Mouse (Mus musculus) midbrain, embryonic 13.5 days (tissue): ENCODE data around the gene Sarm1. TPM values are rescaled to one million over a fixed set of nuclear protein-coding genes. Genes with fewer than 3 reads are reported as not detected.

Source experiments
- ATAC-seq: fragments of 200-750 bp; cut with Nextera tagmentation; 2 replicates; pipeline ENCODE4 v1.8.0; 2017; ENCODE audit warnings: mild to moderate bottlenecking, moderate TSS enrichment, moderate library complexity
- H3K27ac ChIP-seq: fragments of 300-500 bp; sonication (generic); 2 replicates; pipeline ENCODE4 v1.5.1; 2015; ENCODE audit warnings: inconsistent platforms, mild to moderate bottlenecking, moderate library complexity
- H3K27me3 ChIP-seq: fragments of 300-500 bp; sonication (generic); 2 replicates; pipeline ENCODE4 v1.6.1; 2015; ENCODE audit warnings: mild to moderate bottlenecking, inconsistent platforms
- H3K36me3 ChIP-seq: fragments of 300-500 bp; sonication (generic); 2 replicates; pipeline ENCODE4 v1.6.1; 2015; ENCODE audit warnings: mild to moderate bottlenecking, inconsistent platforms
- H3K4me1 ChIP-seq: fragments of 300-500 bp; sonication (generic); replicated peaks from 2 replicates; pipeline ENCODE4 v1.6.1; 2015; ENCODE audit warnings: inconsistent platforms
- H3K4me2 ChIP-seq: fragments of 300-500 bp; sonication (generic); replicated peaks from 2 replicates; pipeline ENCODE4 v1.6.1; 2015; ENCODE audit warnings: moderate library complexity, mild to moderate bottlenecking, inconsistent platforms
- H3K4me3 ChIP-seq: fragments of 300-500 bp; sonication (generic); replicated peaks from 2 replicates; pipeline ENCODE4 v1.5.1; 2015; ENCODE audit warnings: mild to moderate bottlenecking, inconsistent platforms
- H3K9ac ChIP-seq: fragments of 300-500 bp; sonication (generic); replicated peaks from 2 replicates; pipeline ENCODE4 v1.6.1; 2015; ENCODE audit warnings: mild to moderate bottlenecking, inconsistent platforms
- H3K9me3 ChIP-seq: fragments of 300-500 bp; sonication (generic); 2 replicates; pipeline ENCODE4 v1.6.1; 2016; ENCODE audit warnings: mild to moderate bottlenecking, inconsistent platforms
- WGBS: fragments of 180-500 bp; shearing (Covaris S2); methylation state at CpG from one replicate; pipeline ENCODE4 v1.1.7; 2015; 5-methylcytosine and 5-hydroxymethylcytosine counted together
- polyA plus RNA-seq: library from polyadenylated mRNA; unstranded; fragments of >200 nt; fragmentation: Nextera tagmentation; extraction: Ambion mirVana; gene quantifications from 2 replicates; pipeline ENCODE4 v1.2.1, GENCODE M21; 2015

Gene Sarm1
- polyA plus RNA-seq, 1 experiment from 2014 or later = 47.8 TPM

- Histone ChIP-seq H3K4me2 (no peak overlapping the region), H3K27me3 (no peaks in the 10 kb centered on the region)
- no peak for ATAC-seq
Measured at GRCm38 (mm10) chr11:78427655-78428054, 69.9 kb downstream of the Sarm1 start.

GRCm38 (mm10) chr11:78425572-78425971 lies 72.0 kb downstream of the Sarm1 start:
- Histone ChIP-seq H3K27ac (no peak overlapping the region), H3K9ac (no peak overlapping the region), H3K4me2 (no peak overlapping the region), H3K27me3 (no peaks in the 10 kb centered on the region), H3K4me1 (no peaks in the 10 kb centered on the region), H3K36me3 (no peaks in the 10 kb centered on the region), H3K9me3 (no peaks in the 10 kb centered on the region), H3K4me3 (no peak overlapping the region)
- WGBS = 83% methylated on average over 1 of the region's 1 CpGs
- ATAC-seq = no peak

More at GRCm38 (mm10) chr11:78427655-78428054, 69.9 kb downstream of the Sarm1 start:
- Histone ChIP-seq H3K9me3 (no peaks in the 10 kb centered on the region), H3K4me1 (no peaks in the 10 kb centered on the region), H3K4me3 (no peak overlapping the region), H3K36me3 (no peaks in the 10 kb centered on the region), H3K9ac (no peak overlapping the region), H3K27ac (no peak overlapping the region)
- 96% methylated on average over 6 of the region's 6 CpGs for WGBS

- no peak overlapping the region for H3K27ac ChIP-seq
Measured at GRCm38 (mm10) chr11:78424352-78424751, 73.2 kb downstream of the Sarm1 start.

More at GRCm38 (mm10) chr11:78424352-78424751, 73.2 kb downstream of the Sarm1 start:
- ATAC-seq = no peak
- no peak overlapping the region for H3K9ac ChIP-seq
- H3K9me3 ChIP-seq = no peaks in the 10 kb centered on the region
- H3K4me2 ChIP-seq = no peak overlapping the region
- H3K36me3 ChIP-seq = no peaks in the 10 kb centered on the region
- no peak overlapping the region for H3K4me3 ChIP-seq
- no peaks in the 10 kb centered on the region for H3K4me1 ChIP-seq
- 76% methylated on average over 2 of the region's 2 CpGs for WGBS
- H3K27me3 ChIP-seq = no peaks in the 10 kb centered on the region

Other genes starting within 250 kb of the Sarm1 start
- 60.6 and 62.3 TPM in 2 replicates for gene 2610507B11Rik, start 236.0 kb downstream of the Sarm1 start, polyA plus RNA-seq
- 0.28 and 0.87 TPM in 2 replicates for gene BC030499, start 206.9 kb downstream of the Sarm1 start, polyA plus RNA-seq
- gene Spag5, start 196.2 kb downstream of the Sarm1 start, polyA plus RNA-seq = 17.3 and 20.7 TPM in 2 replicates
- 26.3 and 28.3 TPM in 2 replicates for gene Aldoc, start 174.8 kb downstream of the Sarm1 start, polyA plus RNA-seq
- gene Pigs, start 169.3 kb downstream of the Sarm1 start, polyA plus RNA-seq = 60.9 and 66.6 TPM in 2 replicates
- gene Unc119, start 154.3 kb downstream of the Sarm1 start, polyA plus RNA-seq = 69.1 and 75.4 TPM in 2 replicates
- gene Foxn1, start 111.2 kb downstream of the Sarm1 start, polyA plus RNA-seq = not detected in 2 replicates
- gene Slc13a2, start 75.5 kb downstream of the Sarm1 start, polyA plus RNA-seq = not detected in 2 replicates
- 20.4 and 20.8 TPM in 2 replicates for gene Slc46a1, start 32.1 kb downstream of the Sarm1 start, polyA plus RNA-seq
- gene Vtn, start 1.3 kb upstream of the Sarm1 start, polyA plus RNA-seq = 109 and 138 TPM in 2 replicates
- not detected in 2 replicates for gene Sebox, start 5.7 kb upstream of the Sarm1 start, polyA plus RNA-seq
- 95.9 and 97.6 TPM in 2 replicates for gene Tmem199, start 14.4 kb upstream of the Sarm1 start, polyA plus RNA-seq
- gene Poldip2, start 14.4 kb upstream of the Sarm1 start, polyA plus RNA-seq = 176 and 178 TPM in 2 replicates
- gene Tnfaip1, start 38.6 kb upstream of the Sarm1 start, polyA plus RNA-seq = 55.0 and 58.8 TPM in 2 replicates
- gene Ift20, start 38.6 kb upstream of the Sarm1 start, polyA plus RNA-seq = 124 and 126 TPM in 2 replicates
- 28.7 and 33.5 TPM in 2 replicates for gene Tmem97, start 53.0 kb upstream of the Sarm1 start, polyA plus RNA-seq
- gene Nlk, start 199.6 kb upstream of the Sarm1 start, polyA plus RNA-seq = 30.7 and 33.5 TPM in 2 replicates